Mouse (Mus musculus) megakaryocyte, embryonic 14.5 days (primary cell): ENCODE measurements around the gene Klhdc4.

Experiments
- FLI1 ChIP-seq: IDR thresholded peaks from 2 replicates; pipeline ENCODE4 v1.6.1; 2012; ENCODE audit warnings: low read length, inconsistent platforms, mixed read lengths
- GATA1 ChIP-seq: IDR thresholded peaks from 3 replicates; pipeline ENCODE4 v1.6.1; 2012; ENCODE audit warnings: mixed read lengths, low read length, inconsistent platforms, borderline replicate concordance

- TF ChIP-seq GATA1 (no peak), FLI1 (no peak)
Measured at GRCm38 (mm10) chr8:121875517-121875916, 46.1 kb upstream of the Klhdc4 start.
